Mouse (Mus musculus): ENCODE measurements around the gene Psenen.

DNA sequence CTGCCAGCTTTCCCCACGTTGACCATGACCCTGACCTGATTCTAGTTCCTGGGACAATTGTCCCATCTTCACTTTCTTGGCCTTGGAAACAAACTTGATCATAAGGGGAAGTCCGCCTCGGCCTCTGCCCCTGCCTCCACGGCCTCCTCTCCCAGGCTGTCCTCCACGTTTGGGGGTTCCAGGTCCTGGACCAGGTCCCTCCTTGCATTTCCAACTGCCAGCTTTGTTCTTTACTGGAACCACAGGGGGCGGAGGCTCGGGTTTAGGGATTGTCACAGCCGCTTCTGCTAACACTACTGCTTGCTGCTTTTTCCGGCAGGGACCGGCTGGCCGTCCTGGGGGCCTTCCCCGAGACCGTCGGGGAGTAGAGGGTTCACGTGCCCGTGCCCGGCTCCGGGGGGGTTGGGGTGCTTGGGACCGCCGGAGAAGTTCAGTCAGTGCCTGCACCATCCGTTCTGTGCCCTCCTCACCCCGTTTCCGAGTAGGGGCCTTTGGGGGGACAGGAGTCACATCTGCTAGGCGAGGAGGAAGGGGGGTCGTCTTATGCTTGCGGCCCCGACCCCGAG is 23.1 kb upstream of the Psenen start:
- TF ChIP-seq CTCF (IDR thresholded peaks at IDR 0.05; ENCODE audit: extremely low read depth, insufficient read length, insufficient replicate concordance, low read depth, low read length): no peak
- TF ChIP-seq POLR2A (IDR thresholded peaks at IDR 0.05; ENCODE audit: low read depth, low read length): no peak
